Mouse (Mus musculus): ENCODE data around the gene Crtam. TPM values are rescaled to one million over a fixed set of nuclear protein-coding genes. Genes with fewer than 3 reads are reported as not detected.
A peak's percentile ranks its signal among the peaks of the same experiment; 100 is the strongest.

Gene Crtam
- polyA plus RNA-seq, 2 experiments: 0.21 to 0.29 TPM

- TF ChIP-seq POLR2A (IDR thresholded peaks at IDR 0.05; ENCODE audit: borderline replicate concordance, extremely low read depth, insufficient read depth, insufficient read length): no peak
- Histone ChIP-seq H3K4me2 (replicated peaks; ENCODE audit: low read depth, low read length, severe bottlenecking) (no peak overlapping the region), H3K4me1 (ENCODE audit: control insufficient read depth, insufficient read depth, low read length) (no peaks in the 10 kb centered on the region), H3K9me3 (ENCODE audit: control insufficient read depth, low read length) (no peaks in the 10 kb centered on the region), H3K36me3 (ENCODE audit: control insufficient read depth, insufficient read depth, low read length) (no peaks in the 10 kb centered on the region), H3K27me3 (ENCODE audit: control insufficient read depth, insufficient read depth, low read length) (no peaks in the 10 kb centered on the region), H3K27ac (replicated peaks; ENCODE audit: low read depth, low read length) (no peak overlapping the region), H3K9ac (ENCODE audit: low read depth, low read length, severe bottlenecking) (no peak overlapping the region), H3K4me3 (replicated peaks; ENCODE audit: low read length) (no peak overlapping the region)
- 15% methylated on average over 1 of the region's 1 CpGs for WGBS
- ATAC-seq (ENCODE audit: low FRiP score, low read depth) (no peak), DNase-seq (ENCODE audit: low spot score) (no peak)
Measured at GRCm38 (mm10) chr9:41007785-41008184, 3.4 kb upstream of the Crtam start.

GRCm38 (mm10) chr9:40997116-40997779 lies 7.2 kb downstream of the Crtam start:
- TF ChIP-seq POLR2A (IDR thresholded peaks at IDR 0.05; ENCODE audit: borderline replicate concordance, extremely low read depth, insufficient read depth, insufficient read length): no peak
- Histone ChIP-seq H3K4me3 (replicated peaks; ENCODE audit: low read length) (no peak overlapping the region), H3K4me1 (ENCODE audit: control insufficient read depth, insufficient read depth, low read length) (no peaks in the 10 kb centered on the region; the same call in 1 of the 2 replicates), H3K4me2 (replicated peaks; ENCODE audit: low read depth, low read length, severe bottlenecking) (no peak overlapping the region), H3K27ac (replicated peaks; ENCODE audit: low read depth, low read length) (no peak overlapping the region), H3K36me3 (ENCODE audit: control insufficient read depth, insufficient read depth, low read length) (no peaks in the 10 kb centered on the region), H3K9ac (ENCODE audit: low read depth, low read length, severe bottlenecking) (no peak overlapping the region), H3K9me3 (ENCODE audit: control insufficient read depth, low read length) (no peaks in the 10 kb centered on the region), H3K27me3 (ENCODE audit: control insufficient read depth, insufficient read depth, low read length) (no peaks in the 10 kb centered on the region)
- ATAC-seq (ENCODE audit: low FRiP score, low read depth) (no peak), DNase-seq (ENCODE audit: low spot score) (no peak)
- 85% methylated on average over 7 of the region's 7 CpGs for WGBS

GRCm38 (mm10) chr9:40994075-40994474 lies 10.4 kb downstream of the Crtam start:
- Histone ChIP-seq H3K27me3 (ENCODE audit: control insufficient read depth, insufficient read depth, low read length) (no peaks in the 10 kb centered on the region), H3K9me3 (ENCODE audit: control insufficient read depth, low read length) (no peaks in the 10 kb centered on the region), H3K4me2 (replicated peaks; ENCODE audit: low read depth, low read length, severe bottlenecking) (no peak overlapping the region), H3K4me1 (ENCODE audit: control insufficient read depth, insufficient read depth, low read length) (no peaks in the 10 kb centered on the region; the same call in 1 of the 2 replicates), H3K27ac (replicated peaks; ENCODE audit: low read depth, low read length) (no peak overlapping the region), H3K4me3 (replicated peaks; ENCODE audit: low read length) (no peak overlapping the region), H3K36me3 (ENCODE audit: control insufficient read depth, insufficient read depth, low read length) (no peaks in the 10 kb centered on the region), H3K9ac (ENCODE audit: low read depth, low read length, severe bottlenecking) (no peak overlapping the region)
- no peak for TF ChIP-seq POLR2A (IDR thresholded peaks at IDR 0.05; ENCODE audit: borderline replicate concordance, extremely low read depth, insufficient read depth, insufficient read length)
- no peak for DNase-seq (ENCODE audit: low spot score)
- no peak for ATAC-seq (ENCODE audit: low FRiP score, low read depth)
- WGBS: 41% methylated on average over 5 of the region's 5 CpGs

- TF ChIP-seq POLR2A (IDR thresholded peaks at IDR 0.05; ENCODE audit: borderline replicate concordance, extremely low read depth, insufficient read depth, insufficient read length): no peak
- H3K4me1 ChIP-seq (ENCODE audit: control insufficient read depth, insufficient read depth, low read length): peaks cover 6% of the 10 kb centered on the region
- no peaks in the 10 kb centered on the region for H3K36me3 ChIP-seq (ENCODE audit: control insufficient read depth, insufficient read depth, low read length)
- H3K9ac ChIP-seq (ENCODE audit: low read depth, low read length, severe bottlenecking): no peak overlapping the region
- DNase-seq (ENCODE audit: low spot score) (peak; percentile 11), ATAC-seq (ENCODE audit: low FRiP score, low read depth) (no peak)
- H3K4me3 ChIP-seq (replicated peaks; ENCODE audit: low read length): no peak overlapping the region
- H3K27me3 ChIP-seq (ENCODE audit: control insufficient read depth, insufficient read depth, low read length): no peaks in the 10 kb centered on the region
- no peak overlapping the region for H3K4me2 ChIP-seq (replicated peaks; ENCODE audit: low read depth, low read length, severe bottlenecking)
- no peak overlapping the region for H3K27ac ChIP-seq (replicated peaks; ENCODE audit: low read depth, low read length)
- no peaks in the 10 kb centered on the region for H3K9me3 ChIP-seq (ENCODE audit: control insufficient read depth, low read length)
- WGBS: 51% methylated on average over 6 of the region's 6 CpGs
Measured at GRCm38 (mm10) chr9:40991511-40991910, 12.9 kb downstream of the Crtam start.

- Histone ChIP-seq H3K4me1 (ENCODE audit: control insufficient read depth, insufficient read depth, low read length) (peaks cover 6% of the 10 kb centered on the region), H3K36me3 (ENCODE audit: control insufficient read depth, insufficient read depth, low read length) (no peaks in the 10 kb centered on the region), H3K9ac (ENCODE audit: low read depth, low read length, severe bottlenecking) (no peak overlapping the region), H3K27me3 (ENCODE audit: control insufficient read depth, insufficient read depth, low read length) (no peaks in the 10 kb centered on the region), H3K4me3 (replicated peaks; ENCODE audit: low read length) (no peak overlapping the region), H3K27ac (replicated peaks; ENCODE audit: low read depth, low read length) (no peak overlapping the region), H3K9me3 (ENCODE audit: control insufficient read depth, low read length) (no peaks in the 10 kb centered on the region), H3K4me2 (replicated peaks; ENCODE audit: low read depth, low read length, severe bottlenecking) (no peak overlapping the region)
- WGBS: 40% methylated on average over 4 of the region's 4 CpGs
- no peak for TF ChIP-seq POLR2A (IDR thresholded peaks at IDR 0.05; ENCODE audit: borderline replicate concordance, extremely low read depth, insufficient read depth, insufficient read length)
- DNase-seq (ENCODE audit: low spot score): peak; percentile 78
- ATAC-seq (ENCODE audit: low FRiP score, low read depth): peak; percentile 60; the same call in 1 of the 2 replicates
Measured at GRCm38 (mm10) chr9:40989940-40990588, 14.4 kb downstream of the Crtam start.
